Mouse (Mus musculus): ENCODE results near the gene Vstm2a. TPM values are rescaled to one million over a fixed set of nuclear protein-coding genes. Genes with fewer than 3 reads are reported as not detected.

Gene Vstm2a
- total and polyA plus RNA-seq, 3 experiments = 0.05 TPM; not detected in 2

DNA sequence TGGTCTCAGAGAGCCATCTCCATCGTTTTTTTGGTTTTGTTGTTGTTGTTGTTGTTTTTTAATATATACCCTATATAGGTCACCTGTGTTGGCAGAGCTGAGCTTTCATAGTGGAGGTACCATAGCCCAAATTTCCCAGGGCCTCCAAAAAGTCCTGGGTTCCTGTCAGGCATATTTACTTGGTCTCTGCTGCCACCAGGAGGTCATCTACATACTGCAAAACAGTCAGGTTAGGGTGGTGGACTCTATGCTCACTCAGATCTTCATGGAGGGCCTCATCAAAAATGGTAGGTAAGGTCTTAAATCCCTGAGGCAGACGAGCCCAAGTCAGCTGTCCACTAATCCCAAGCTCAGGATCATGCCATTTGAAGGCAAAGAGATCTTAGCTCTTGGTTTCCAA is 146.1 kb downstream of the Vstm2a start:
- DNase-seq (ENCODE audit: low spot score) = no peak
- Histone ChIP-seq H3K4me3 (ENCODE audit: low read depth, low read length) (no peak overlapping the region), H3K27me3 (ENCODE audit: insufficient read depth, low read length) (no peaks in the 10 kb centered on the region), H3K9me3 (replicated peaks) (no peaks in the 10 kb centered on the region), H3K4me1 (ENCODE audit: insufficient read depth, low read depth, low read length) (no peaks in the 10 kb centered on the region), H3K36me3 (replicated peaks) (no peaks in the 10 kb centered on the region)
- ATAC-seq (ENCODE audit: extremely low read depth, insufficient number of reproducible peaks, low FRiP score, poor library complexity, severe bottlenecking) = no peak
- no peak for TF ChIP-seq CTCF (IDR thresholded peaks at IDR 0.05; ENCODE audit: low read depth, low read length)
- no peak for TF ChIP-seq TAL1 (conservative IDR thresholded peaks at IDR 0.05; ENCODE audit: low read depth, low read length)
- no peak for TF ChIP-seq GATA2 (IDR thresholded peaks at IDR 0.05; ENCODE audit: borderline replicate concordance, low read depth, low read length)
- TF ChIP-seq POLR2AphosphoS5 (IDR thresholded peaks at IDR 0.05; ENCODE audit: insufficient replicate concordance, low read depth, low read length) = no peak
- no peak for TF ChIP-seq GATA1 (IDR thresholded peaks at IDR 0.05; ENCODE audit: borderline replicate concordance, low read length)

DNA sequence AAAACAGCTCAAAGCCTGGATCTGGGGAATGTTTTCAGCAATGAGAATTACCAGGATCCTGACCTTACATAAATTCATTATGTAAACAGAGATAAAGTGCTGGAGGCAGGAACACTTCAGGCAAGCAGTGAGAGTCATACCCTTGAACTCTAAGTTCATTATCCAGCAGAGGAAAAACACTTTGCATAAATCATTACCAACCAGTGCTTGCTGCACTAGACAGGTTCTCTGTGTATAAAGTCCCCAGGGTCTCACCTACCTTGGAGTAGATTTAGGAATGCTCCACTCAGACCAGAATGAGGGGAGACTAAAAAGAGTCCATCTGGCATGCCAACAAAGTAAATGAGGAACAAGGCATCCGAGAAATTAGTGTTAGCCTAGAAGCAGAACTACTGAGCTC is 154.2 kb downstream of the Vstm2a start:
- Histone ChIP-seq H3K27me3 (ENCODE audit: insufficient read depth, low read length) (no peaks in the 10 kb centered on the region), H3K4me3 (ENCODE audit: low read depth, low read length) (no peak overlapping the region), H3K4me1 (ENCODE audit: insufficient read depth, low read depth, low read length) (no peaks in the 10 kb centered on the region), H3K36me3 (replicated peaks) (no peaks in the 10 kb centered on the region), H3K9me3 (replicated peaks) (no peaks in the 10 kb centered on the region)
- DNase-seq (ENCODE audit: low spot score) (no peak), ATAC-seq (ENCODE audit: extremely low read depth, insufficient number of reproducible peaks, low FRiP score, poor library complexity, severe bottlenecking) (no peak)
- no peak for TF ChIP-seq GATA2 (IDR thresholded peaks at IDR 0.05; ENCODE audit: borderline replicate concordance, low read depth, low read length)
- no peak for TF ChIP-seq POLR2AphosphoS5 (IDR thresholded peaks at IDR 0.05; ENCODE audit: insufficient replicate concordance, low read depth, low read length)
- no peak for TF ChIP-seq TAL1 (conservative IDR thresholded peaks at IDR 0.05; ENCODE audit: low read depth, low read length)

DNA sequence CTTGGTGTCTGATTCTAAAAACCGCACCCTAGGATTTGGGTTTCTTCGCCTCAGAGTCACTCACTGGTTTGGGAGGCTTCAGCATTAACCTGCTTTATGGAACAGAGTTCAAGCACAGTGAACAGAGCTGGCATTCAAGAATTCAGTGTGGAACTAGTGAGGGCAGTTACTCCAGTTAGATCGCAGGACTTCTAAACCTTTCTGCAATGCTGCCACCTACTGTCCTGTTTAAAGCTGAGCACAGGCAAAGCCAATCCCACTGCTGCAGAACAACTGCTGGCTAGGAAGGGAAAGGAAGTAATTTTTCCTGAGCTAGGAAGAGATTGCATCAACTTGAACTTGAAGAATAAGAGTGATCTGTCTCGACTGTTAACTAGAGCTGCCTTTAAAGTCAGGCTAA is 155.1 kb downstream of the Vstm2a start:
- Histone ChIP-seq H3K9me3 (replicated peaks) (no peaks in the 10 kb centered on the region), H3K27me3 (ENCODE audit: insufficient read depth, low read length) (no peaks in the 10 kb centered on the region), H3K36me3 (replicated peaks) (no peaks in the 10 kb centered on the region), H3K4me1 (ENCODE audit: insufficient read depth, low read depth, low read length) (no peaks in the 10 kb centered on the region), H3K4me3 (ENCODE audit: low read depth, low read length) (no peak overlapping the region)
- ATAC-seq (ENCODE audit: extremely low read depth, insufficient number of reproducible peaks, low FRiP score, poor library complexity, severe bottlenecking) (no peak), DNase-seq (ENCODE audit: low spot score) (no peak)
- TF ChIP-seq GATA1 (IDR thresholded peaks at IDR 0.05; ENCODE audit: borderline replicate concordance, low read length) (no peak), CTCF (IDR thresholded peaks at IDR 0.05; ENCODE audit: low read depth, low read length) (no peak), GATA2 (IDR thresholded peaks at IDR 0.05; ENCODE audit: borderline replicate concordance, low read depth, low read length) (no peak), POLR2AphosphoS5 (IDR thresholded peaks at IDR 0.05; ENCODE audit: insufficient replicate concordance, low read depth, low read length) (no peak), TAL1 (conservative IDR thresholded peaks at IDR 0.05; ENCODE audit: low read depth, low read length) (no peak)

DNA sequence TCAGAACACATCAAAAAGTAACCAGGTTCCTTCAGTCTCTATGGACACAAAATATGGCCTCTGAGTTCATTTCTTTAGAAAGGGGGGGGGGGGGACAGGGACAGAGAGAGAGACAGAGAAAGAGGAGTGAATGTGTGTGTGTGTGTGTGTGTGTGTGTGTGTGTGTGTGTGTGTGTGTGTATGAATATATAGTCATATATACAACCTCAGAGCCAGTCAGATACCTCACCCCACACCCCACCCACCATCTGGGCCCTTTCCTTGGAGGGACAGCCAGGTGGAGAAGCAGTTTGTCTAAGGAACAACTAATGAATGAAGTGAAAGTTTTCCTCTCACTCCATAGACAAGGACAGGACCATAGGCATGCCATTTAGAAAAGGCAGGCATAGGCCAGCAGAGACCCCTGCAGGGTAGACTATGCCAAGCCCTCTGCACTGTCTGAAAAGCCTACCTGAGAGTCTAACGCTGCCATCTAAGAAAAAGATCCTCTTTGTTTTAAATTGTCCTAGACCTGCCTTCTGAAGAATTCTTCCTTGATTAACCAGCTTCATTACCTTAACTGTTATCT is 155.6 kb downstream of the Vstm2a start:
- TF ChIP-seq POLR2AphosphoS5 (IDR thresholded peaks at IDR 0.05; ENCODE audit: insufficient replicate concordance, low read depth, low read length) (no peak), CTCF (IDR thresholded peaks at IDR 0.05; ENCODE audit: low read depth, low read length) (no peak), GATA1 (IDR thresholded peaks at IDR 0.05; ENCODE audit: borderline replicate concordance, low read length) (no peak), TAL1 (conservative IDR thresholded peaks at IDR 0.05; ENCODE audit: low read depth, low read length) (no peak), GATA2 (IDR thresholded peaks at IDR 0.05; ENCODE audit: borderline replicate concordance, low read depth, low read length) (no peak)
- H3K36me3 ChIP-seq (replicated peaks) = no peaks in the 10 kb centered on the region
- no peak for ATAC-seq (ENCODE audit: extremely low read depth, insufficient number of reproducible peaks, low FRiP score, poor library complexity, severe bottlenecking)
- H3K9me3 ChIP-seq (replicated peaks) = no peaks in the 10 kb centered on the region
- no peak for DNase-seq (ENCODE audit: low spot score)
- H3K27me3 ChIP-seq (ENCODE audit: insufficient read depth, low read length) = no peaks in the 10 kb centered on the region
- no peak overlapping the region for H3K4me3 ChIP-seq (ENCODE audit: low read depth, low read length)
- H3K4me1 ChIP-seq (ENCODE audit: insufficient read depth, low read depth, low read length) = no peaks in the 10 kb centered on the region

DNA sequence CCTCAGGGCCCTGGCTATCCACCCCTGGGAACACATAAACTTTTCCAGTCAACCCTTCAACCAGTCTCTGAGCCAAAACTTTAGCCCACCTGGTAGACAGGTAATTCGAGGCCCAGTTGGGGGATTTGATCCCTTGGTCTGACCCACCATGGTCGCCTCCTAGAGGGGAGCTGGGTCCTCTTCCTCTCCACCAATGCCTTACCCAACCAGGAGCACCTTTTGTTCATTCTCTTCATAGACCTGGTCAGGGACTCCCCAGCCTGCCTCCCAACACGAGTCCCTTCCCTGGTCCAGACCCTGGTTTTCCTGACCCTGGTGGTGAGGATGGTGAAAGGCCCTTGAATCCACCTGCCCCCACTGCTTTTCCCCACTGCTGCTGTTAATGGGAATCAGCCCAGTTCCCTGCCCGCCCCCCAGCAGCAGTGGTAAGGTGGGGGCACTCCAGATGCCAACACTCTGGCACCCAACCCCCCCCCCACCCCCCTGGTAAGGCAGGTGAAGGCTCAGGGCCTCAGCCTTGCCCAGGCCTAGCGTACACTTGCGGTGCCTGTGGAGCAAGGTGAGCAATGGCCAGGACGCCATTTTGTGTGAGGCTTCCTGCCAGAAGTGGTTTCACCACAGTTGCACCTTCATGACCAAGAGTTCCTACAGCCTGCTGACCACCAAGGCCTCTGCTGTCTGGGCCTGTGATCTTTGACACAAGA is 182.2 kb downstream of the Vstm2a start:
- Histone ChIP-seq H3K27me3 (ENCODE audit: insufficient read depth, low read length) (no peaks in the 10 kb centered on the region), H3K4me1 (ENCODE audit: insufficient read depth, low read depth, low read length) (no peaks in the 10 kb centered on the region), H3K36me3 (replicated peaks) (no peaks in the 10 kb centered on the region), H3K9me3 (replicated peaks) (no peaks in the 10 kb centered on the region), H3K4me3 (ENCODE audit: low read depth, low read length) (no peak overlapping the region)
- no peak for TF ChIP-seq POLR2AphosphoS5 (IDR thresholded peaks at IDR 0.05; ENCODE audit: insufficient replicate concordance, low read depth, low read length)
- no peak for TF ChIP-seq CTCF (IDR thresholded peaks at IDR 0.05; ENCODE audit: low read depth, low read length)
- TF ChIP-seq TAL1 (conservative IDR thresholded peaks at IDR 0.05; ENCODE audit: low read depth, low read length) = no peak
- no peak for TF ChIP-seq GATA1 (IDR thresholded peaks at IDR 0.05; ENCODE audit: borderline replicate concordance, low read length)
- no peak for TF ChIP-seq GATA2 (IDR thresholded peaks at IDR 0.05; ENCODE audit: borderline replicate concordance, low read depth, low read length)
- no peak for ATAC-seq (ENCODE audit: extremely low read depth, insufficient number of reproducible peaks, low FRiP score, poor library complexity, severe bottlenecking)
- no peak for DNase-seq (ENCODE audit: low spot score)
